Mouse (Mus musculus): ENCODE measurements at regions not wholly inside any gene's neighbourhood (a gene's known extent, or its start where the extent isn't known, plus 50 kb on each side); places are given as distances from the start of the nearest gene placed in this dataset.

GRCm38 (mm10) chrX:166977029-166977428 is 232.1 kb downstream of the Tmsb4x start:
- Histone ChIP-seq H3K27me3 (ENCODE audit: control insufficient read depth, insufficient read depth, low read length) (0 out of 2 replicates have a peak, but pooled peaks cover 4% of the 10 kb centered on the region), H3K9me3 (ENCODE audit: control insufficient read depth, low read length) (no peaks in the 10 kb centered on the region), H3K36me3 (ENCODE audit: control insufficient read depth, insufficient read depth, low read length) (no peaks in the 10 kb centered on the region), H3K4me1 (replicated peaks; ENCODE audit: control insufficient read depth, insufficient read depth, low read length) (no peaks in the 10 kb centered on the region), H3K9ac (ENCODE audit: low read depth, low read length) (no peak overlapping the region), H3K4me3 (ENCODE audit: low read depth, low read length) (no peak overlapping the region), H3K27ac (ENCODE audit: low read depth, low read length) (no peak overlapping the region), H3K4me2 (replicated peaks; ENCODE audit: low read depth, low read length) (no peak overlapping the region)
- DNase-seq (ENCODE audit: low spot score) (no peak), ATAC-seq (ENCODE audit: low FRiP score) (no peak)

GRCm38 (mm10) chrX:166971721-166972120 is 237.4 kb downstream of the Tmsb4x start:
- ATAC-seq (ENCODE audit: low FRiP score), result no peak
- H3K9me3 ChIP-seq (ENCODE audit: control insufficient read depth, low read length), result no peaks in the 10 kb centered on the region
- WGBS, result 24% methylated on average over 1 of the region's 1 CpGs
- H3K36me3 ChIP-seq (ENCODE audit: control insufficient read depth, insufficient read depth, low read length), result no peaks in the 10 kb centered on the region
- peaks cover 2% of the 10 kb centered on the region; the same call in 1 of the 2 replicates for H3K27me3 ChIP-seq (ENCODE audit: control insufficient read depth, insufficient read depth, low read length)
- no peak overlapping the region for H3K4me2 ChIP-seq (replicated peaks; ENCODE audit: low read depth, low read length)
- H3K4me1 ChIP-seq (replicated peaks; ENCODE audit: control insufficient read depth, insufficient read depth, low read length), result no peaks in the 10 kb centered on the region
- DNase-seq (ENCODE audit: low spot score), result no peak
- no peak overlapping the region for H3K27ac ChIP-seq (ENCODE audit: low read depth, low read length)
- H3K4me3 ChIP-seq (ENCODE audit: low read depth, low read length), result no peak overlapping the region
- H3K9ac ChIP-seq (ENCODE audit: low read depth, low read length), result no peak overlapping the region

DNA sequence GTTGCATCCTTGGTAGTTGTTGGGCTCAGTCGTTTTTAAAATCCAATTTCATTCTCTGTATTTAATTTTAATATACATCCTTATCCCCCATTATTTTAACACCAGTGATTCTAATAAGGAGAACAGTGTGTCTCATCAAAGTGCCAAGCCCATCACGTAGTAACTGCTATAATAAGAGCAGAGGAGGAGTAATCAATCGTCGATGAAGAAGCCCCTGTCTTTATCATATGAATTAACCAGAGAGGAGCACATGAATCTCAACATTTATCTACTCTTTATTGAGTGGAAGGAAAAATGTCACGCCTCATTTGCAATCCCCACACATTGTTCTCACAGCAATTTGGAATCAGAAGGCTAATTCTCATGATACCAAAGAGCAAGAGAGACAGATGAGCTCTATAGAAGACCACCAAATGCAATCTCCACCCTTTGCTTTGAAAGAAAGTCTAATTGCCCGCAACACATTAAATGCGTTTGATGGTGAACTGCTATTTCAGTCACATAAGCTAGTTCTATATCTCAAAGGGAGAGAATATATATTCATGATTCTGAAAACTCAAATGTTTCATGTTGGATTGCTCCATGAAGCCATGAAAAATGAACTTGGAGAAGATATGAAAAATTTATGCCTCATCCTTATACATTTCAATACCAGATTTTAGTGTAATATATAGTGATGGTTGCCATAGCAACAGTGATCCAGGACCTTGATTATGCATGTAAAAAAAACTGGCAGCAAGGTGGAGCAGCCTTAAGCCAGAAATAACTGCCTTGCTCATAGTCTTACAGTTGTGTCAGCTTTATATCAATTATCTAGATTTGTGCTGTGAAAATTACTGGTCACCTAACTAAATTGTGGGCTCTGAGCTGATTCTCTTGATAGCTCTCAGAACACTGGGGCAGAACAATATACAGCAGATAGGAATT is 244.2 kb downstream of the Tmsb4x start:
- Histone ChIP-seq H3K27ac (ENCODE audit: low read depth, low read length) (no peak overlapping the region), H3K4me1 (replicated peaks; ENCODE audit: control insufficient read depth, insufficient read depth, low read length) (no peaks in the 10 kb centered on the region), H3K4me3 (ENCODE audit: low read depth, low read length) (no peak overlapping the region), H3K4me2 (replicated peaks; ENCODE audit: low read depth, low read length) (no peak overlapping the region), H3K36me3 (ENCODE audit: control insufficient read depth, insufficient read depth, low read length) (no peaks in the 10 kb centered on the region), H3K27me3 (ENCODE audit: control insufficient read depth, insufficient read depth, low read length) (no peaks in the 10 kb centered on the region; the same call in 1 of the 2 replicates), H3K9me3 (ENCODE audit: control insufficient read depth, low read length) (no peaks in the 10 kb centered on the region), H3K9ac (ENCODE audit: low read depth, low read length) (no peak overlapping the region)
- WGBS, result 55% methylated on average over 7 of the region's 7 CpGs
- ATAC-seq (ENCODE audit: low FRiP score), result peak; percentile 69
- peak; percentile 4 for DNase-seq (ENCODE audit: low spot score)

GRCm38 (mm10) chrX:166952528-166953189 is 256.5 kb downstream of the Tmsb4x start:
- no peak overlapping the region for H3K9ac ChIP-seq (ENCODE audit: low read depth, low read length)
- H3K27ac ChIP-seq (ENCODE audit: low read depth, low read length), result no peak overlapping the region
- ATAC-seq (ENCODE audit: low FRiP score) (no peak), DNase-seq (ENCODE audit: low spot score) (peak; percentile 16)
- H3K9me3 ChIP-seq (ENCODE audit: control insufficient read depth, low read length), result no peaks in the 10 kb centered on the region
- no peaks in the 10 kb centered on the region for H3K4me1 ChIP-seq (replicated peaks; ENCODE audit: control insufficient read depth, insufficient read depth, low read length)
- no peaks in the 10 kb centered on the region; the same call in 1 of the 2 replicates for H3K27me3 ChIP-seq (ENCODE audit: control insufficient read depth, insufficient read depth, low read length)
- WGBS, result 47% methylated on average over 14 of the region's 14 CpGs
- no peak overlapping the region for H3K4me3 ChIP-seq (ENCODE audit: low read depth, low read length)
- no peak overlapping the region for H3K4me2 ChIP-seq (replicated peaks; ENCODE audit: low read depth, low read length)
- no peaks in the 10 kb centered on the region for H3K36me3 ChIP-seq (ENCODE audit: control insufficient read depth, insufficient read depth, low read length)

DNA sequence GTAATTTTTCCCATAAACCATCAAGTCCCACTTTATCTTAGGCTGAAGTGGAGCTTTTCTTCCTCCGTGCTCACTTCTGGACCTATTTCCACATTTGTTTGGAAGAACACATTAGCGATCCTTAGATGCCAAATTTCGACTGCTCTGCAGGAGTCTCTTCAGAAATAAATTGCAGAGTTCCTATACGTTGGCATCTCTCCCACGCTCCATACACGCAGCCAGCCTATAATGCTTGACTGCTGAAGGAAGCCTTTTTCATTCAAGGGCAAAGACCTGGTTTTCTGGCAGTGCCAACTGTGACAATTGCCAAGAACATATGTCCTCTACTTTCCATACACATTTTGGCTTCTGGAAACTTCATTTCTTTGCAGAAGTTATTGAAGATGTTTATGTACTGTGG is 258.1 kb downstream of the Tmsb4x start:
- no peaks in the 10 kb centered on the region for H3K36me3 ChIP-seq (ENCODE audit: control insufficient read depth, insufficient read depth, low read length)
- no peaks in the 10 kb centered on the region for H3K27me3 ChIP-seq (ENCODE audit: control insufficient read depth, insufficient read depth, low read length)
- WGBS, result 81% methylated on average over 6 of the region's 6 CpGs

GRCm38 (mm10) chrX:166945915-166946314 is 263.2 kb downstream of the Tmsb4x start:
- H3K9me3 ChIP-seq (ENCODE audit: control insufficient read depth, low read length), result no peaks in the 10 kb centered on the region
- H3K27ac ChIP-seq (ENCODE audit: low read depth, low read length), result no peak overlapping the region
- no peaks in the 10 kb centered on the region; the same call in 1 of the 2 replicates for H3K27me3 ChIP-seq (ENCODE audit: control insufficient read depth, insufficient read depth, low read length)
- H3K36me3 ChIP-seq (ENCODE audit: control insufficient read depth, insufficient read depth, low read length), result no peaks in the 10 kb centered on the region
- 88% methylated on average over 1 of the region's 1 CpGs for WGBS
- no peaks in the 10 kb centered on the region for H3K4me1 ChIP-seq (replicated peaks; ENCODE audit: control insufficient read depth, insufficient read depth, low read length)
- H3K9ac ChIP-seq (ENCODE audit: low read depth, low read length), result no peak overlapping the region
- no peak overlapping the region for H3K4me3 ChIP-seq (ENCODE audit: low read depth, low read length)
- no peak overlapping the region for H3K4me2 ChIP-seq (replicated peaks; ENCODE audit: low read depth, low read length)
- DNase-seq (ENCODE audit: low spot score) (no peak), ATAC-seq (ENCODE audit: low FRiP score) (no peak)

More for the DNA sequence above, 258.1 kb downstream of the Tmsb4x start:
- no peak overlapping the region for H3K4me3 ChIP-seq (ENCODE audit: low read depth, low read length)
- H3K9me3 ChIP-seq (ENCODE audit: control insufficient read depth, low read length), result no peaks in the 10 kb centered on the region
- H3K9ac ChIP-seq (ENCODE audit: low read depth, low read length), result no peak overlapping the region
- H3K4me2 ChIP-seq (replicated peaks; ENCODE audit: low read depth, low read length), result no peak overlapping the region
- H3K4me1 ChIP-seq (replicated peaks; ENCODE audit: control insufficient read depth, insufficient read depth, low read length), result no peaks in the 10 kb centered on the region
- no peak overlapping the region for H3K27ac ChIP-seq (ENCODE audit: low read depth, low read length)
- no peak for DNase-seq (ENCODE audit: low spot score)
- ATAC-seq (ENCODE audit: low FRiP score), result no peak

GRCm38 (mm10) chrX:166945476-166945875 is 263.6 kb downstream of the Tmsb4x start:
- no peak overlapping the region for H3K4me2 ChIP-seq (replicated peaks; ENCODE audit: low read depth, low read length)
- no peaks in the 10 kb centered on the region for H3K9me3 ChIP-seq (ENCODE audit: control insufficient read depth, low read length)
- 67% methylated on average over 1 of the region's 1 CpGs for WGBS
- H3K9ac ChIP-seq (ENCODE audit: low read depth, low read length), result no peak overlapping the region
- no peak for DNase-seq (ENCODE audit: low spot score)
- ATAC-seq (ENCODE audit: low FRiP score), result no peak
- H3K4me1 ChIP-seq (replicated peaks; ENCODE audit: control insufficient read depth, insufficient read depth, low read length), result no peaks in the 10 kb centered on the region
- H3K4me3 ChIP-seq (ENCODE audit: low read depth, low read length), result no peak overlapping the region
- no peaks in the 10 kb centered on the region; the same call in 1 of the 2 replicates for H3K27me3 ChIP-seq (ENCODE audit: control insufficient read depth, insufficient read depth, low read length)
- H3K36me3 ChIP-seq (ENCODE audit: control insufficient read depth, insufficient read depth, low read length), result no peaks in the 10 kb centered on the region
- H3K27ac ChIP-seq (ENCODE audit: low read depth, low read length), result no peak overlapping the region

DNA sequence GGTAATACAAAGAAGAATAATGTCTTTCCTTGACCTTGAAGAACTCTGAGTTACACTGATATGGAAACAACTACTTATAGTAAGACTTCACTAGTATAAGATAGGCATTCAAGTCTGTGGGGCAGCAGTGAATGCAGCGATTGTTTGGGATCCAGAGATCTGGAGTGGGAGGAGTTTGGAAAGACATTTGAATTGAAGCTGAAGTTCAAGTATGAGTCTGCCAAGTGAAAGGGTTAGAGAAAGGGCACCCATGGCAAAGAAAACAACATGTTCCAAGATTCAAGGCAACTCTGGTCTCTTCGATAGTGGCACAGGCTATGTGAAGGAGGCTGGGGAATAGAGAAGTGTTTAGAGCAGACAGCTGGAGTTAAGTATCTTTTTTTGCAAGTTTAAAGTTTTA is 275.3 kb downstream of the Tmsb4x start:
- Histone ChIP-seq H3K4me3 (ENCODE audit: low read depth, low read length) (no peak overlapping the region), H3K36me3 (ENCODE audit: control insufficient read depth, insufficient read depth, low read length) (no peaks in the 10 kb centered on the region), H3K4me2 (replicated peaks; ENCODE audit: low read depth, low read length) (no peak overlapping the region), H3K9ac (ENCODE audit: low read depth, low read length) (no peak overlapping the region), H3K4me1 (replicated peaks; ENCODE audit: control insufficient read depth, insufficient read depth, low read length) (no peaks in the 10 kb centered on the region), H3K27me3 (ENCODE audit: control insufficient read depth, insufficient read depth, low read length) (peaks cover 4% of the 10 kb centered on the region; the same call in 1 of the 2 replicates), H3K9me3 (ENCODE audit: control insufficient read depth, low read length) (no peaks in the 10 kb centered on the region), H3K27ac (ENCODE audit: low read depth, low read length) (no peak overlapping the region)
- no peak for ATAC-seq (ENCODE audit: low FRiP score)
- 76% methylated on average over 2 of the region's 2 CpGs for WGBS
- DNase-seq (ENCODE audit: low spot score), result no peak

Measured in hindbrain, embryonic 11.5 days (tissue).